Mouse (Mus musculus): ENCODE results near the gene Col25a1. TPM values are rescaled to one million over a fixed set of nuclear protein-coding genes. Genes with fewer than 3 reads are reported as not detected.

The Col25a1 gene
- polyA plus RNA-seq, 1 experiment: 0.04 TPM

DNA sequence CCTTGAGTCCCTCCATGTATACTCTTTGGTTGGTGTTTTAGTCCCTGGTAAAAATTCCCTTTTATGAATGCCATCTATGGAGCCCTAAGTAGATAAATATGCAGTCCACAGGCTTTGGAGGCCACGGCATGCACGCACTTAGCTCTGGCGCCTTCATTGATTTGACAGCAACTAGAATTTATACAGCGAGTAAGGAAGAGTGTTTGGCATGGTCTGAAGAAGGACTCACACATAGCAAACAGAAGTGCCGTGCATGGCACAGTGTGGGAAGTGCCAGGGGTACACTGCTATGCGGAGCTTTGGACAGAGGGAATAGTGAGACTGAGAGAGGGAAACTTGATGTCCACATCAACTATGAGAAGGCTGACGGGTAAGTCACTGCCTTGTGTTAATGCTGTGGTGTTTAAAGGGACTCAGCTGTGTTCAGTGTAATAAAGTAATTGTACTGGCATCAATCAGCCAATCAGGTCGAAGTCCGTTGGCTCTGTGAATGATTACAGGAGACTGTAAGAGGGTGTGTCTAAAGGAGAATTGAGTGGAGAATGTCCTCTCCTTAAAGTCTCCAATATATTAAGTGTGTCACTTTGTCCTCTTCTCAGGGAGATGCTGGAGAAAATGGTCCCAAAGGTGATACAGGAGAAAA lies 390.7 kb downstream of the Col25a1 start:
- peaks cover 11% of the 10 kb centered on the region; the same call in 1 of the 2 replicates for H3K4me1 ChIP-seq (ENCODE audit: control insufficient read depth, insufficient read depth, insufficient read length, low read length)
- H3K4me3 ChIP-seq (ENCODE audit: low read depth, low read length): no peak overlapping the region
- TF ChIP-seq POLR2A (IDR thresholded peaks at IDR 0.05; ENCODE audit: low read depth, low read length) (no peak), CTCF (IDR thresholded peaks at IDR 0.05; ENCODE audit: extremely low read depth, insufficient read length, insufficient replicate concordance, low read depth, low read length) (no peak)
- no peaks in the 10 kb centered on the region for H3K27me3 ChIP-seq (ENCODE audit: control insufficient read depth, insufficient read depth, low read length)
- no peaks in the 10 kb centered on the region for H3K36me3 ChIP-seq (ENCODE audit: control insufficient read depth, insufficient read depth, low read length)
- H3K27ac ChIP-seq (ENCODE audit: insufficient read depth, low read depth, low read length): peak overlapping the region; percentile 26; the same call in 1 of the 2 replicates
- WGBS: 39% methylated on average over 9 of the region's 9 CpGs

DNA sequence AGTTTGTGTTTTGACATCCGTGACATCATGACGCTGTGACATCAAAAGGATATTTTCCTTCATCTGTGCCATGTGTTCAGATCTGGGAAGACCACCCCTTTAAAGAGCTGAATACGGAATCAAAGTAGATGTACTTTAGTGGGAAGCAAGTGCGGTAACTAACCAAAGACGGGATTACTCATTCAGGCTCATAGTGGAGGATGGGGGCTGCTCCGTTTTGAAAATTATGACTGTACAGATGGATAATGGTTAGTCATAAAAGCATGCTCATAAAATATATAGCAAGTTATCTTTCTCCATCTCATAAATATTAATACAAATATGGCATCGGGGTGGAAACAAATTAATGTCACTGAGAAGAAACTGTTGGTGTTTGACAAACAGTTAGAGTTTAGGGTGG lies 391.7 kb downstream of the Col25a1 start:
- peaks cover 11% of the 10 kb centered on the region; the same call in 1 of the 2 replicates for H3K4me1 ChIP-seq (ENCODE audit: control insufficient read depth, insufficient read depth, insufficient read length, low read length)
- no peak overlapping the region for H3K4me3 ChIP-seq (ENCODE audit: low read depth, low read length)
- TF ChIP-seq POLR2A (IDR thresholded peaks at IDR 0.05; ENCODE audit: low read depth, low read length): no peak
- no peak for TF ChIP-seq CTCF (IDR thresholded peaks at IDR 0.05; ENCODE audit: extremely low read depth, insufficient read length, insufficient replicate concordance, low read depth, low read length)
- 74% methylated on average over 7 of the region's 7 CpGs for WGBS
- H3K27ac ChIP-seq (ENCODE audit: insufficient read depth, low read depth, low read length): no peak overlapping the region
- no peaks in the 10 kb centered on the region for H3K27me3 ChIP-seq (ENCODE audit: control insufficient read depth, insufficient read depth, low read length)
- H3K36me3 ChIP-seq (ENCODE audit: control insufficient read depth, insufficient read depth, low read length): no peaks in the 10 kb centered on the region

DNA sequence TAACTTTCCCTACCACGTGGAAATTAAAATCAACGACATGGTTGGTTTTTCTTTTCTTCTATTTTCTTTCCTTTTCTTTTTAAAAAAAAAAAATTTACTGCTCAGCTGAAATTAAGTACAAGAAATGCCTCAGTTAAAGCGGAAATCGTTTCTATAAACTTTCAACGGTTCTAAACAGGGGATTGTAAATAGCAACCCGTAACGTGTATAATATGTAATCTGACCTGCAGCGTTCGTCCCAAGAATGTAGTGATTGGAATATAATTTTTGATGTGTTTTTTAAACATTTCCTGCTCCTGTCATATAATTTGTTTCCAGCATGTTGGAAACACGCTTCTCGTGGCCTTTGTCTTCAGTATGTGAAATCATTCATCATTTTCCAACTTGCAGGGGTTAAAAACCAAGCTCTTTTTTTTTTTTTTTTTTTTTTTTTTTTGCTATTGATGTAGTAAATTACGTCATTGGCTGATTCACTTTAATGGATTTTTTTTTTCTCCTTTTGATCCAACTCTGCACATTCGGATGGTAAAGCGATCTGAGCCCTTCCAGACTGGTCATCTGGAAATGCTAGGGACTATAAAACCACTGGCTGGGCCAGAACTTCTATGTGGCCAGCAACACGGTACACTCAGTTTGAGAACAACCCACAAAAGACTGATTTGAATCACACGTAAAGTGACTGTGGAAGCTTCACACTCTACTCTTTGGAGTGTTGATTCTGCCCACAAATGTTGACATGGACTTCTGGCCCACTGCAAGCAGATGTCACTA lies 393.3 kb downstream of the Col25a1 start:
- no peak overlapping the region for H3K27ac ChIP-seq (ENCODE audit: insufficient read depth, low read depth, low read length)
- WGBS: 80% methylated on average over 16 of the region's 16 CpGs
- H3K4me1 ChIP-seq (ENCODE audit: control insufficient read depth, insufficient read depth, insufficient read length, low read length): peaks cover 11% of the 10 kb centered on the region; the same call in 1 of the 2 replicates
- TF ChIP-seq CTCF (IDR thresholded peaks at IDR 0.05; ENCODE audit: extremely low read depth, insufficient read length, insufficient replicate concordance, low read depth, low read length) (no peak), POLR2A (IDR thresholded peaks at IDR 0.05; ENCODE audit: low read depth, low read length) (no peak)
- H3K4me3 ChIP-seq (ENCODE audit: low read depth, low read length): no peak overlapping the region
- no peaks in the 10 kb centered on the region for H3K27me3 ChIP-seq (ENCODE audit: control insufficient read depth, insufficient read depth, low read length)
- H3K36me3 ChIP-seq (ENCODE audit: control insufficient read depth, insufficient read depth, low read length): no peaks in the 10 kb centered on the region

- Histone ChIP-seq H3K27me3 (ENCODE audit: control insufficient read depth, insufficient read depth, low read length) (no peaks in the 10 kb centered on the region), H3K27ac (ENCODE audit: insufficient read depth, low read depth, low read length) (no peak overlapping the region), H3K36me3 (ENCODE audit: control insufficient read depth, insufficient read depth, low read length) (no peaks in the 10 kb centered on the region), H3K4me3 (ENCODE audit: low read depth, low read length) (no peak overlapping the region), H3K4me1 (ENCODE audit: control insufficient read depth, insufficient read depth, insufficient read length, low read length) (no peaks in the 10 kb centered on the region)
- WGBS: 77% methylated on average over 9 of the region's 9 CpGs
- TF ChIP-seq POLR2A (IDR thresholded peaks at IDR 0.05; ENCODE audit: low read depth, low read length) (no peak), CTCF (IDR thresholded peaks at IDR 0.05; ENCODE audit: extremely low read depth, insufficient read length, insufficient replicate concordance, low read depth, low read length) (no peak)
Measured at GRCm38 (mm10) chr3:130535021-130535420, 403.7 kb downstream of the Col25a1 start.

GRCm38 (mm10) chr3:130541541-130541940 lies 410.2 kb downstream of the Col25a1 start:
- H3K27me3 ChIP-seq (ENCODE audit: control insufficient read depth, insufficient read depth, low read length): no peaks in the 10 kb centered on the region
- no peak for TF ChIP-seq CTCF (IDR thresholded peaks at IDR 0.05; ENCODE audit: extremely low read depth, insufficient read length, insufficient replicate concordance, low read depth, low read length)
- TF ChIP-seq POLR2A (IDR thresholded peaks at IDR 0.05; ENCODE audit: low read depth, low read length): no peak
- WGBS: 52% methylated on average over 1 of the region's 1 CpGs
- H3K4me1 ChIP-seq (ENCODE audit: control insufficient read depth, insufficient read depth, insufficient read length, low read length): no peaks in the 10 kb centered on the region
- H3K27ac ChIP-seq (ENCODE audit: insufficient read depth, low read depth, low read length): no peak overlapping the region
- no peak overlapping the region for H3K4me3 ChIP-seq (ENCODE audit: low read depth, low read length)
- H3K36me3 ChIP-seq (ENCODE audit: control insufficient read depth, insufficient read depth, low read length): no peaks in the 10 kb centered on the region

DNA sequence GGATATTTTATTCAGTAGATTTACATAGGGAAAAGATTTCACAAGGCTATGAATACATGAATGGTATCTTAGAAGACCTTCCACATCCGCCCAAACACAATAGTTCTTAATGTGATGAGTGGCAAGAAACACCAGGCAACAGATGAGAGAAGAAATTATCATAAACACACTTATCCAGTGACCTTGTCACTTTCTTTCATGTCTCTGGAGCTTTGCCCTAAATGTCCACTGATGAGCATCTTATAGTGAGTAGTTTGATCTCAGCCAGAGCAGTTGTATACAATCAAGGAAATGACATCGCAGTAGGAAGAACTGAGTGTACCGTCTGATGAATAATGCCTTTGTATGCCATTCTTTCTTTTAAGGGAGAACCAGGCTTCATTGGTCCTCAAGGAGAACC lies 414.7 kb downstream of the Col25a1 start:
- no peak overlapping the region for H3K27ac ChIP-seq (ENCODE audit: insufficient read depth, low read depth, low read length)
- H3K4me1 ChIP-seq (ENCODE audit: control insufficient read depth, insufficient read depth, insufficient read length, low read length): peaks cover 4% of the 10 kb centered on the region; the same call in 1 of the 2 replicates
- H3K27me3 ChIP-seq (ENCODE audit: control insufficient read depth, insufficient read depth, low read length): no peaks in the 10 kb centered on the region
- no peak for TF ChIP-seq CTCF (IDR thresholded peaks at IDR 0.05; ENCODE audit: extremely low read depth, insufficient read length, insufficient replicate concordance, low read depth, low read length)
- no peak for TF ChIP-seq POLR2A (IDR thresholded peaks at IDR 0.05; ENCODE audit: low read depth, low read length)
- H3K36me3 ChIP-seq (ENCODE audit: control insufficient read depth, insufficient read depth, low read length): no peaks in the 10 kb centered on the region
- no peak overlapping the region for H3K4me3 ChIP-seq (ENCODE audit: low read depth, low read length)
- 86% methylated on average over 3 of the region's 3 CpGs for WGBS

- no peak overlapping the region for H3K27ac ChIP-seq (ENCODE audit: insufficient read depth, low read depth, low read length)
- H3K4me3 ChIP-seq (ENCODE audit: low read depth, low read length): no peak overlapping the region
- TF ChIP-seq POLR2A (IDR thresholded peaks at IDR 0.05; ENCODE audit: low read depth, low read length) (no peak), CTCF (IDR thresholded peaks at IDR 0.05; ENCODE audit: extremely low read depth, insufficient read length, insufficient replicate concordance, low read depth, low read length) (no peak)
- WGBS: 29% methylated on average over 7 of the region's 7 CpGs
- H3K4me1 ChIP-seq (ENCODE audit: control insufficient read depth, insufficient read depth, insufficient read length, low read length): peaks cover 4% of the 10 kb centered on the region; the same call in 1 of the 2 replicates
- no peaks in the 10 kb centered on the region for H3K27me3 ChIP-seq (ENCODE audit: control insufficient read depth, insufficient read depth, low read length)
- H3K36me3 ChIP-seq (ENCODE audit: control insufficient read depth, insufficient read depth, low read length): no peaks in the 10 kb centered on the region
Measured at GRCm38 (mm10) chr3:130549066-130549465, 417.8 kb downstream of the Col25a1 start.
